Mouse (Mus musculus) MEL (cell line): Measurements from ENCODE around the gene Ubac2. TPM values are rescaled to one million over a fixed set of nuclear protein-coding genes. Genes with fewer than 3 reads are reported as not detected.

Experiments
- DNase-seq: peaks from one replicate; pipeline ENCODE4 v3.0.0; 2011; ENCODE audit warnings: low read depth, low spot score
- H3K27ac ChIP-seq: 2 replicates; pipeline ENCODE4 v1.5.1; 2012; ENCODE audit warnings: low read depth, mild to moderate bottlenecking, control low read depth, low read length, moderate library complexity; ENCODE audit not compliant: control insufficient read depth
- H3K27me3 ChIP-seq, 2 experiments: fragments of 150-350 bp in 1 of 2; sonication (generic) in 1 of 2; 2 replicates each; pipeline ENCODE4 v1.6.1; 2012; ENCODE audit warnings: low read length in 2 of 2, mild to moderate bottlenecking in 2 of 2, improper control_type of control experiment in 1 of 2, moderate library complexity in 1 of 2; ENCODE audit not compliant: insufficient read depth in 2 of 2, control insufficient read depth in 1 of 2
- H3K36me3 ChIP-seq, 2 experiments: 2 replicates each; pipeline ENCODE4 v1.6.1; 2012 to 2014; ENCODE audit warnings: low read length in 2 of 2, improper control_type of control experiment in 1 of 2, inconsistent platforms in 1 of 2, mild to moderate bottlenecking in 1 of 2; ENCODE audit not compliant: insufficient read depth in 2 of 2, control insufficient read depth in 1 of 2
- H3K4me1 ChIP-seq, 2 experiments: fragments of 150-350 bp in 1 of 2; sonication (generic) in 1 of 2; 2 replicates each; pipeline ENCODE4 v1.6.1; 2012; ENCODE audit warnings: low read length in 2 of 2, improper control_type of control experiment in 1 of 2, mild to moderate bottlenecking in 1 of 2; ENCODE audit not compliant: insufficient read depth in 2 of 2, control insufficient read depth in 1 of 2
- H3K4me3 ChIP-seq, 2 experiments: fragments of 150-350 bp in 1 of 2; sonication (generic) in 1 of 2; 2 replicates each; pipeline ENCODE4 v1.5.1; 2012; ENCODE audit warnings: low read depth in 2 of 2, low read length in 2 of 2, mild to moderate bottlenecking in 2 of 2, moderate library complexity in 2 of 2, control low read depth in 1 of 2, improper control_type of control experiment in 1 of 2; ENCODE audit not compliant: control insufficient read depth in 1 of 2, insufficient read depth in 1 of 2
- H3K79me2 ChIP-seq: 2 replicates; pipeline ENCODE4 v1.6.1; 2012; ENCODE audit warnings: mild to moderate bottlenecking, low read length, moderate library complexity; ENCODE audit not compliant: control insufficient read depth, poor library complexity, insufficient read depth
- H3K9ac ChIP-seq: 2 replicates; pipeline ENCODE4 v1.6.1; 2012; ENCODE audit warnings: low read depth, mild to moderate bottlenecking, control low read depth, low read length, moderate library complexity; ENCODE audit not compliant: control insufficient read depth, poor library complexity, severe bottlenecking
- H3K9me3 ChIP-seq: fragments of 150-350 bp; sonication (generic); replicated peaks from 2 replicates; pipeline ENCODE4 v1.6.1; 2012; ENCODE audit warnings: mild to moderate bottlenecking, low read length, improper control_type of control experiment, moderate library complexity; ENCODE audit not compliant: insufficient read depth
- ELF1 ChIP-seq: IDR thresholded peaks from 2 replicates; pipeline ENCODE4 v1.6.1; 2014; ENCODE audit warnings: low read depth, mild to moderate bottlenecking, inconsistent platforms, low read length, improper control_type of control experiment, moderate library complexity
- EP300 ChIP-seq, 2 experiments: IDR thresholded peaks; 2 replicates each; pipeline ENCODE4 v1.6.1; 2011; ENCODE audit warnings: improper control_type of control experiment in 2 of 2, low read length in 2 of 2, low read depth in 1 of 2, mild to moderate bottlenecking in 1 of 2
- ETS1 ChIP-seq: IDR thresholded peaks from 2 replicates; pipeline ENCODE4 v1.6.1; 2012; ENCODE audit warnings: low read depth, mild to moderate bottlenecking, inconsistent platforms, low read length, improper control_type of control experiment, moderate library complexity
- JUND ChIP-seq: IDR thresholded peaks from 2 replicates; pipeline ENCODE4 v1.6.1; 2011; ENCODE audit warnings: low read depth, mild to moderate bottlenecking, improper control_type of control experiment, low read length
- KAT2A ChIP-seq: conservative IDR thresholded peaks from 2 replicates; pipeline ENCODE4 v1.6.1; 2012; ENCODE audit warnings: low read depth, low read length, improper control_type of control experiment, inconsistent platforms
- MAZ ChIP-seq: IDR thresholded peaks from 2 replicates; pipeline ENCODE4 v1.6.1; 2012; ENCODE audit warnings: low read depth, mild to moderate bottlenecking, inconsistent platforms, low read length, improper control_type of control experiment
- MEF2A ChIP-seq: IDR thresholded peaks from 2 replicates; pipeline ENCODE4 v1.6.1; 2014; ENCODE audit warnings: low read depth, mild to moderate bottlenecking, inconsistent platforms, low read length, improper control_type of control experiment; ENCODE audit not compliant: poor library complexity, insufficient replicate concordance, severe bottlenecking; ENCODE audit errors: extremely low read depth
- MYC ChIP-seq: IDR thresholded peaks from 2 replicates; pipeline ENCODE4 v1.6.1; 2011; ENCODE audit warnings: low read depth, mild to moderate bottlenecking, low read length, improper control_type of control experiment, moderate library complexity
- POLR2A ChIP-seq, 2 experiments: IDR thresholded peaks; 2 replicates each; pipeline ENCODE4 v1.6.1; 2011 to 2012; ENCODE audit warnings: low read length in 2 of 2, mild to moderate bottlenecking in 2 of 2, control low read depth in 1 of 2, improper control_type of control experiment in 1 of 2, low read depth in 1 of 2, moderate library complexity in 1 of 2; ENCODE audit not compliant: control insufficient read depth in 1 of 2, insufficient read depth in 1 of 2, poor library complexity in 1 of 2
- POLR2AphosphoS5 ChIP-seq: IDR thresholded peaks from 2 replicates; pipeline ENCODE4 v1.6.1; 2012; ENCODE audit warnings: low read depth, borderline replicate concordance, mild to moderate bottlenecking, inconsistent platforms, low read length, moderate library complexity, mixed read lengths
- RAD21 ChIP-seq: IDR thresholded peaks from 2 replicates; pipeline ENCODE4 v1.6.1; 2011; ENCODE audit warnings: mild to moderate bottlenecking, low read depth, low read length, improper control_type of control experiment
- RCOR1 ChIP-seq: IDR thresholded peaks from 2 replicates; pipeline ENCODE4 v1.6.1; 2012; ENCODE audit warnings: low read depth, mild to moderate bottlenecking, inconsistent platforms, low read length, improper control_type of control experiment
- SIN3A ChIP-seq: IDR thresholded peaks from 2 replicates; pipeline ENCODE4 v1.6.1; 2012; ENCODE audit warnings: low read length, improper control_type of control experiment, inconsistent platforms
- SMC3 ChIP-seq: IDR thresholded peaks from 2 replicates; pipeline ENCODE4 v1.6.1; 2011; ENCODE audit warnings: low read depth, low read length, improper control_type of control experiment
- USF1 ChIP-seq: IDR thresholded peaks from 2 replicates; pipeline ENCODE4 v1.6.1; 2014; ENCODE audit warnings: low read depth, mild to moderate bottlenecking, inconsistent platforms, low read length, improper control_type of control experiment, moderate library complexity
- USF2 ChIP-seq, 2 experiments: IDR thresholded peaks; 2 replicates each; pipeline ENCODE4 v1.6.1; 2011 to 2012; ENCODE audit warnings: improper control_type of control experiment in 2 of 2, low read length in 2 of 2, borderline replicate concordance in 1 of 2, inconsistent platforms in 1 of 2, low read depth in 1 of 2, mild to moderate bottlenecking in 1 of 2; ENCODE audit not compliant: insufficient read depth in 1 of 2
- ZKSCAN1 ChIP-seq: IDR thresholded peaks from 2 replicates; pipeline ENCODE4 v1.6.1; 2012; ENCODE audit warnings: low read depth, mild to moderate bottlenecking, inconsistent platforms, low read length, improper control_type of control experiment, moderate library complexity
- ZMIZ1 ChIP-seq: IDR thresholded peaks from 2 replicates; pipeline ENCODE4 v1.6.1; 2012; ENCODE audit warnings: low read depth, mild to moderate bottlenecking, inconsistent platforms, low read length, improper control_type of control experiment, moderate library complexity
- ZNF384 ChIP-seq: IDR thresholded peaks from 2 replicates; pipeline ENCODE4 v1.6.1; 2012; ENCODE audit warnings: low read depth, mild to moderate bottlenecking, inconsistent platforms, low read length, improper control_type of control experiment
- polyA plus RNA-seq, 2 experiments: library from polyadenylated mRNA; stranded (reverse) in 1 of 2; unstranded in 1 of 2; fragments of >175 nt in 1 of 2; fragments of >200 nt in 1 of 2; gene quantifications; 2 replicates each; pipeline versions ENCODE4 v1.2.1 to v1.2.4; 2012; ENCODE audit warnings: low replicate concordance in 2 of 2, low read depth in 1 of 2; ENCODE audit not compliant: insufficient read length in 2 of 2, insufficient read depth in 1 of 2, missing spikeins in 1 of 2
- total RNA-seq: library from RNA; depleted of rRNA; stranded (reverse); fragments of 300-350 nt; gene quantifications from 2 replicates; pipeline ENCODE4 v1.2.3, GENCODE M21; 2012

Ubac2 gene
- total and polyA plus RNA-seq, 3 experiments = 32.9 to 44.8 TPM; not detected in 1

GRCm38 (mm10) chr14:122032045-122032444 lies 153.6 kb downstream of the Ubac2 start:
- no peaks in the 10 kb centered on the region for H3K9me3 ChIP-seq
- TF ChIP-seq RCOR1 (no peak), USF2 (IDR thresholded peaks at IDR 0.05; ENCODE audit: borderline replicate concordance in 1 of 2, insufficient read depth in 1 of 2, low read depth in 1 of 2, low read length in 2 of 2) (no peak), EP300 (IDR thresholded peaks at IDR 0.05; ENCODE audit: low read depth in 1 of 2, low read length in 2 of 2) (no peak), MEF2A (no peak), ZNF384 (peak; percentile 87; the same call in 1 of the 2 replicates)
- H3K4me1 ChIP-seq = peaks cover 12 to 24% of the 10 kb centered on the region in 2 experiments
- H3K9ac ChIP-seq = no peak overlapping the region
- no peaks in the 10 kb centered on the region for H3K27me3 ChIP-seq
- H3K79me2 ChIP-seq = no peaks in the 10 kb centered on the region
- peaks cover 0 to 15% of the 10 kb centered on the region in 2 experiments; a peak in 2 of 4 replicates for H3K36me3 ChIP-seq
- H3K4me3 ChIP-seq = no peak overlapping the region
- no peak overlapping the region for H3K27ac ChIP-seq
- DNase-seq = no peak

- Histone ChIP-seq H3K4me1 (peaks cover 12 to 14% of the 10 kb centered on the region in 2 experiments), H3K36me3 (peaks cover 0 to 8% of the 10 kb centered on the region in 2 experiments; a peak in 2 of 4 replicates), H3K9me3 (no peaks in the 10 kb centered on the region), H3K79me2 (no peaks in the 10 kb centered on the region), H3K27me3 (no peaks in the 10 kb centered on the region), H3K9ac (no peak within 1 kb of the TSS), H3K4me3 (no peak within 1 kb of the TSS), H3K27ac (no peak within 1 kb of the TSS)
- no peak for DNase-seq
- TF ChIP-seq ELF1 (no peak), JUND (no peak), ZKSCAN1 (no peak), USF1 (no peak), SMC3 (no peak), ZMIZ1 (no peak), KAT2A (no peak), SIN3A (no peak), POLR2A (IDR thresholded peaks at IDR 0.05; ENCODE audit: control insufficient read depth in 1 of 2, insufficient read depth in 1 of 2, low read depth in 1 of 2, low read length in 2 of 2, poor library complexity in 1 of 2) (no peak), USF2 (IDR thresholded peaks at IDR 0.05; ENCODE audit: borderline replicate concordance in 1 of 2, insufficient read depth in 1 of 2, low read depth in 1 of 2, low read length in 2 of 2) (no peak), MAZ (no peak), ETS1 (no peak), RAD21 (no peak), POLR2AphosphoS5 (no peak), MYC (no peak)
Observed at GRCm38 (mm10) chr14:122034451-122034850, 156.0 kb downstream of the Ubac2 start, which contains the start of gene Timm8a2. Gene Timm8a2, plus strand, starts transcription at chr14:122034674.
